Mouse (Mus musculus) heart, postnatal 14 days (tissue): ENCODE measurements around the gene Myoz1. TPM values are rescaled to one million over a fixed set of nuclear protein-coding genes. Genes with fewer than 3 reads are reported as not detected.

Experiments used
- DNase-seq, 2 experiments: peaks; one replicate each; pipeline ENCODE4 v3.0.0; 2021 to 2022
- intact Hi-C: fragments of 180-260 bp; cut with DNase I; formaldehyde crosslinking; loops from one replicate; pipeline ENCODE4 v1.15.1; 2025
- microRNA-seq, 2 experiments: library from miRNA; unstranded; fragments of <30 nt; microRNA quantifications; one replicate each; pipeline ENCODE4 v1.2.0; 2021 to 2022
- total RNA-seq, 2 experiments: library from RNA; stranded (reverse); gene quantifications; 2 replicates each; pipeline ENCODE4 v1.2.3; 2021

The Myoz1 gene
- total RNA-seq, 2 experiments from 2014 or later: 0.88 to 1.7 TPM

GRCm38 (mm10) chr14:20601287-20601686 is 55.1 kb downstream of the Myoz1 start:
- DNase-seq: no peak
- intact Hi-C loops: no loop called here

GRCm38 (mm10) chr14:20600203-20600602 is 56.1 kb downstream of the Myoz1 start:
- no peak for DNase-seq
- intact Hi-C loops: no loop called here

- no peak for DNase-seq
- intact Hi-C loops: no loop called here
Measured at GRCm38 (mm10) chr14:20599542-20599941, 56.8 kb downstream of the Myoz1 start.

Small RNA genes within 50 kb of the gene (microRNA-seq; reads per million reads assigned to microRNA genes)
- 0.81 to 1.1 reads per million in 2 experiments for gene Mir6946

Other genes starting within 250 kb of the Myoz1 start
- under 1 TPM; 0.12 to 0.27 TPM for gene Cfap70, start 204.3 kb downstream of the Myoz1 start, total RNA-seq
- gene Anxa7, start 176.4 kb downstream of the Myoz1 start, total RNA-seq: 10 to 100 TPM; 50.0 to 61.0 TPM
- gene Mss51, start 159.6 kb downstream of the Myoz1 start, total RNA-seq: 1 to 10 TPM in 1 of 2 experiments, under 1 TPM in 1; 0.88 to 1.1 TPM
- gene Ppp3cb, start 110.0 kb downstream of the Myoz1 start, total RNA-seq: 10 to 100 TPM; 64.2 to 64.6 TPM
- 10 to 100 TPM; 12.6 to 16.6 TPM for gene Usp54, start 15.5 kb downstream of the Myoz1 start, total RNA-seq
- gene Synpo2l, start 11.8 kb upstream of the Myoz1 start, total RNA-seq: 100 to 1,000 TPM in 1 of 2 experiments, 10 to 100 TPM in 1; 94.3 to 117 TPM
- gene Sec24c, start 17.8 kb upstream of the Myoz1 start, total RNA-seq: 100 to 1,000 TPM in 1 of 2 experiments, 10 to 100 TPM in 1; 98.8 to 101 TPM
- gene Fut11, start 38.4 kb upstream of the Myoz1 start, total RNA-seq: 10 to 100 TPM in 1 of 2 experiments, 1 to 10 TPM in 1; 8.9 to 10.1 TPM
- 100 to 1,000 TPM in 1 of 2 experiments, 10 to 100 TPM in 1; 87.4 to 104 TPM for gene Chchd1, start 46.5 kb upstream of the Myoz1 start, total RNA-seq
- 10 to 100 TPM; 56.1 to 63.3 TPM for gene Zswim8, start 51.0 kb upstream of the Myoz1 start, total RNA-seq
- gene Ndst2, start 78.0 kb upstream of the Myoz1 start, total RNA-seq: 10 to 100 TPM; 13.6 to 15.4 TPM
- gene Camk2g, start 137.5 kb upstream of the Myoz1 start, total RNA-seq: 10 to 100 TPM; 40.8 to 42.3 TPM
- gene Plau, start 180.1 kb upstream of the Myoz1 start, total RNA-seq: 1 to 10 TPM; 5.7 to 6.1 TPM